Mouse (Mus musculus) stomach, embryonic 16.5 days (tissue): ENCODE data around the gene Ccm2. TPM values are rescaled to one million over a fixed set of nuclear protein-coding genes. Genes with fewer than 3 reads are reported as not detected.

Experiments
- ATAC-seq: fragments of 200-750 bp; cut with Nextera tagmentation; 2 replicates; pipeline ENCODE4 v1.8.0; 2017; ENCODE audit warnings: moderate number of reproducible peaks, moderate TSS enrichment; ENCODE audit not compliant: insufficient read depth, low FRiP score
- H3K27ac ChIP-seq: fragments of 300-500 bp; sonication (generic); 2 replicates; pipeline ENCODE4 v1.5.1; 2014; ENCODE audit warnings: low read length
- H3K27me3 ChIP-seq: fragments of 300-500 bp; sonication (generic); 2 replicates; pipeline ENCODE4 v1.6.1; 2014; ENCODE audit warnings: low read length, control low read depth, mixed read lengths; ENCODE audit not compliant: control insufficient read depth, insufficient read depth
- H3K36me3 ChIP-seq: fragments of 300-500 bp; sonication (generic); 2 replicates; pipeline ENCODE4 v1.6.1; 2014; ENCODE audit warnings: low read length; ENCODE audit not compliant: control insufficient read depth, insufficient read depth
- H3K4me1 ChIP-seq: fragments of 300-500 bp; sonication (generic); 2 replicates; pipeline ENCODE4 v1.6.1; 2014; ENCODE audit warnings: low read length, control low read depth, mixed read lengths; ENCODE audit not compliant: control insufficient read depth, insufficient read depth
- H3K4me2 ChIP-seq: fragments of 300-500 bp; sonication (generic); 2 replicates; pipeline ENCODE4 v1.6.1; 2014; ENCODE audit warnings: low read depth, low read length, mixed read lengths
- H3K4me3 ChIP-seq: fragments of 300-500 bp; sonication (generic); replicated peaks from 2 replicates; pipeline ENCODE4 v1.5.1; 2014; ENCODE audit warnings: mild to moderate bottlenecking, low read length
- H3K9ac ChIP-seq: fragments of 300-500 bp; sonication (generic); 2 replicates; pipeline ENCODE4 v1.6.1; 2014; ENCODE audit warnings: low read length
- H3K9me3 ChIP-seq: fragments of 300-500 bp; sonication (generic); replicated peaks from 2 replicates; pipeline ENCODE4 v1.6.1; 2016; ENCODE audit warnings: low read length, control low read depth; ENCODE audit not compliant: control insufficient read depth
- WGBS: fragments of 180-500 bp; shearing (Covaris S2); extraction: QIAGEN DNeasy Blood & Tissue Kit; methylation state at CpG from one replicate; pipeline ENCODE4 v1.1.7; 2014; 5-methylcytosine and 5-hydroxymethylcytosine counted together
- polyA plus RNA-seq: library from polyadenylated mRNA; unstranded; fragments of >200 nt; fragmentation: Nextera tagmentation; extraction: Ambion mirVana; gene quantifications from 2 replicates; pipeline ENCODE4 v1.2.1, GENCODE M21; 2015

The Ccm2 gene
- polyA plus RNA-seq, 1 experiment from 2014 or later = 66.5 TPM

GRCm38 (mm10) chr11:6597523-6597922 lies 50.8 kb downstream of the Ccm2 start:
- Histone ChIP-seq H3K36me3 (peaks cover 21% of the 10 kb centered on the region), H3K9ac (no peak overlapping the region), H3K27me3 (no peaks in the 10 kb centered on the region), H3K4me3 (no peak overlapping the region), H3K27ac (no peak overlapping the region), H3K9me3 (no peaks in the 10 kb centered on the region), H3K4me2 (no peak overlapping the region), H3K4me1 (peaks cover 8% of the 10 kb centered on the region)
- ATAC-seq = no peak
- 77% methylated on average over 7 of the region's 7 CpGs for WGBS

- Histone ChIP-seq H3K4me3 (no peak overlapping the region), H3K27ac (no peak overlapping the region), H3K9ac (no peak overlapping the region), H3K4me2 (no peak overlapping the region), H3K9me3 (no peaks in the 10 kb centered on the region), H3K27me3 (no peaks in the 10 kb centered on the region), H3K4me1 (peaks cover 8% of the 10 kb centered on the region), H3K36me3 (peaks cover 16% of the 10 kb centered on the region; the same call in 1 of the 2 replicates)
- no peak for ATAC-seq
- WGBS = 56% methylated on average over 19 of the region's 19 CpGs
These were observed 51.7 kb downstream of the Ccm2 start for GRCm38 (mm10) chr11:6598191-6598889.

- H3K9me3 ChIP-seq = no peaks in the 10 kb centered on the region
- H3K36me3 ChIP-seq = peaks cover 8% of the 10 kb centered on the region; the same call in 1 of the 2 replicates
- no peaks in the 10 kb centered on the region for H3K27me3 ChIP-seq
- 29% methylated on average over 27 of the region's 27 CpGs for WGBS
- no peak for ATAC-seq
- H3K27ac ChIP-seq = no peak overlapping the region
- peaks cover 15% of the 10 kb centered on the region for H3K4me1 ChIP-seq
- no peak overlapping the region for H3K9ac ChIP-seq
- H3K4me3 ChIP-seq = no peak overlapping the region
- H3K4me2 ChIP-seq = no peak overlapping the region
These were observed 52.5 kb downstream of the Ccm2 start for GRCm38 (mm10) chr11:6599011-6599681.

GRCm38 (mm10) chr11:6599831-6600230 lies 53.1 kb downstream of the Ccm2 start:
- no peak overlapping the region for H3K27ac ChIP-seq
- H3K4me1 ChIP-seq = peaks cover 19% of the 10 kb centered on the region
- H3K27me3 ChIP-seq = no peaks in the 10 kb centered on the region
- H3K9ac ChIP-seq = no peak overlapping the region
- H3K4me2 ChIP-seq = no peak overlapping the region
- H3K9me3 ChIP-seq = no peaks in the 10 kb centered on the region
- 80% methylated on average over 6 of the region's 6 CpGs for WGBS
- peaks cover 8% of the 10 kb centered on the region; the same call in 1 of the 2 replicates for H3K36me3 ChIP-seq
- ATAC-seq = no peak
- H3K4me3 ChIP-seq = no peak overlapping the region

- WGBS = 86% methylated on average over 8 of the region's 8 CpGs
- Histone ChIP-seq H3K9ac (no peak overlapping the region), H3K27ac (no peak overlapping the region), H3K27me3 (peaks cover 4% of the 10 kb centered on the region; the same call in 1 of the 2 replicates), H3K36me3 (peaks cover 8% of the 10 kb centered on the region; the same call in 1 of the 2 replicates), H3K4me1 (peaks cover 21% of the 10 kb centered on the region), H3K4me3 (no peak overlapping the region), H3K9me3 (no peaks in the 10 kb centered on the region), H3K4me2 (no peak overlapping the region)
- no peak for ATAC-seq
These were observed 53.7 kb downstream of the Ccm2 start for GRCm38 (mm10) chr11:6600284-6600944.

- H3K9ac ChIP-seq = no peak overlapping the region; the same call in 1 of the 2 replicates
- 63% methylated on average over 20 of the region's 20 CpGs for whole genome bisulfite sequencing
These were observed 55.2 kb downstream of the Ccm2 start for GRCm38 (mm10) chr11:6601649-6602480.

GRCm38 (mm10) chr11:6602662-6603061 lies 56.0 kb downstream of the Ccm2 start:
- Histone ChIP-seq H3K27me3 (peaks cover 16% of the 10 kb centered on the region), H3K4me1 (peaks cover 22% of the 10 kb centered on the region)
- 73% methylated on average over 9 of the region's 9 CpGs for WGBS

More at GRCm38 (mm10) chr11:6601649-6602480, 55.2 kb downstream of the Ccm2 start:
- Histone ChIP-seq H3K36me3 (peaks cover 2% of the 10 kb centered on the region; the same call in 1 of the 2 replicates), H3K4me3 (no peak overlapping the region), H3K9me3 (no peaks in the 10 kb centered on the region), H3K27ac (no peak overlapping the region), H3K4me2 (no peak overlapping the region), H3K4me1 (peaks cover 22% of the 10 kb centered on the region), H3K27me3 (peaks cover 16% of the 10 kb centered on the region)
- ATAC-seq = no peak

GRCm38 (mm10) chr11:6603224-6603623 lies 56.5 kb downstream of the Ccm2 start:
- 68% methylated on average over 9 of the region's 9 CpGs for WGBS
- ATAC-seq = no peak

More at GRCm38 (mm10) chr11:6602662-6603061, 56.0 kb downstream of the Ccm2 start:
- Histone ChIP-seq H3K36me3 (no peaks in the 10 kb centered on the region), H3K4me3 (no peak overlapping the region), H3K27ac (no peak overlapping the region), H3K9ac (peak overlapping the region; percentile 4; the same call in 1 of the 2 replicates), H3K4me2 (no peak overlapping the region), H3K9me3 (no peaks in the 10 kb centered on the region)
- no peak for ATAC-seq

More at GRCm38 (mm10) chr11:6603224-6603623, 56.5 kb downstream of the Ccm2 start:
- Histone ChIP-seq H3K4me3 (no peak overlapping the region), H3K36me3 (no peaks in the 10 kb centered on the region), H3K4me2 (0 out of 2 replicates have a peak overlapping the region, but pooled peaks have one; percentile 11), H3K9ac (no peak overlapping the region), H3K9me3 (no peaks in the 10 kb centered on the region), H3K27ac (no peak overlapping the region), H3K4me1 (peaks cover 21% of the 10 kb centered on the region), H3K27me3 (peaks cover 16% of the 10 kb centered on the region)
